Mouse (Mus musculus): ENCODE data around the gene Aicda. TPM values are rescaled to one million over a fixed set of nuclear protein-coding genes. Genes with fewer than 3 reads are reported as not detected.
"Not testable (repeated sequence)": the region's sequence is repeated elsewhere in the genome, so short reads cannot be mapped to it uniquely, and the experiment has no call there.

Aicda gene
- polyA plus RNA-seq, 1 experiment, result not detected

DNA sequence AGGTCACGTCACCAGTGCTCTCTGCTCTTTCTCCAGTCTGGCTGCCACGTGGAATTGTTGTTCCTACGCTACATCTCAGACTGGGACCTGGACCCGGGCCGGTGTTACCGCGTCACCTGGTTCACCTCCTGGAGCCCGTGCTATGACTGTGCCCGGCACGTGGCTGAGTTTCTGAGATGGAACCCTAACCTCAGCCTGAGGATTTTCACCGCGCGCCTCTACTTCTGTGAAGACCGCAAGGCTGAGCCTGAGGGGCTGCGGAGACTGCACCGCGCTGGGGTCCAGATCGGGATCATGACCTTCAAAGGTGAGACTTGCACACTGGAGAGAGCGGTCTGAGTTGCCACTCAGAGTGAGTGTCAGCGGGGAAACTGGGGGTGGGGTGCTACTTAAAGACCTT lies 7.4 kb downstream of the Aicda start:
- no peak overlapping the region for H3K27ac ChIP-seq (ENCODE audit: control insufficient read depth, insufficient read depth, low read depth, low read length, poor library complexity)
- TF ChIP-seq CTCF (IDR thresholded peaks at IDR 0.05; ENCODE audit: control insufficient read depth, insufficient read depth, low read length) (no peak), POLR2A (IDR thresholded peaks at IDR 0.05; ENCODE audit: borderline replicate concordance, control insufficient read depth, low read depth, low read length) (no peak)
- 77% methylated on average over 20 of the region's 20 CpGs for WGBS
- no peak overlapping the region for H3K4me3 ChIP-seq (replicated peaks; ENCODE audit: control insufficient read depth, low read depth, low read length)
- H3K4me1 ChIP-seq (ENCODE audit: control insufficient read depth, insufficient read depth, low read length), result peaks cover 2% of the 10 kb centered on the region; the same call in 1 of the 2 replicates

DNA sequence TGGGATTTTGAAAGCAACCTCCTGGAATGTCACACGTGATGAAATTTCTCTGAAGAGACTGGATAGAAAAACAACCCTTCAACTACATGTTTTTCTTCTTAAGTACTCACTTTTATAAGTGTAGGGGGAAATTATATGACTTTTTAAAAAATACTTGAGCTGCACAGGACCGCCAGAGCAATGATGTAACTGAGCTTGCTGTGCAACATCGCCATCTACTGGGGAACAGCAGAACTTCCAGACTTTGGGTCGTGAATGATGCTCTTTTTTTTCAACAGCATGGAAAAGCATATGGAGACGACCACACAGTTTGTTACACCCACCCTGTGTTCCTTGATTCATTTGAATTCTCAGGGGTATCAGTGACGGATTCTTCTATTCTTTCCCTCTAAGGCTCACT lies 8.9 kb downstream of the Aicda start:
- no peak overlapping the region for H3K27ac ChIP-seq (ENCODE audit: control insufficient read depth, insufficient read depth, low read depth, low read length, poor library complexity)
- TF ChIP-seq POLR2A (IDR thresholded peaks at IDR 0.05; ENCODE audit: borderline replicate concordance, control insufficient read depth, low read depth, low read length) (no peak), CTCF (IDR thresholded peaks at IDR 0.05; ENCODE audit: control insufficient read depth, insufficient read depth, low read length) (peak; percentile 82)
- 2% methylated on average over 6 of the region's 6 CpGs for WGBS
- H3K4me3 ChIP-seq (replicated peaks; ENCODE audit: control insufficient read depth, low read depth, low read length), result no peak overlapping the region
- H3K4me1 ChIP-seq (ENCODE audit: control insufficient read depth, insufficient read depth, low read length), result peaks cover 2% of the 10 kb centered on the region; the same call in 1 of the 2 replicates

DNA sequence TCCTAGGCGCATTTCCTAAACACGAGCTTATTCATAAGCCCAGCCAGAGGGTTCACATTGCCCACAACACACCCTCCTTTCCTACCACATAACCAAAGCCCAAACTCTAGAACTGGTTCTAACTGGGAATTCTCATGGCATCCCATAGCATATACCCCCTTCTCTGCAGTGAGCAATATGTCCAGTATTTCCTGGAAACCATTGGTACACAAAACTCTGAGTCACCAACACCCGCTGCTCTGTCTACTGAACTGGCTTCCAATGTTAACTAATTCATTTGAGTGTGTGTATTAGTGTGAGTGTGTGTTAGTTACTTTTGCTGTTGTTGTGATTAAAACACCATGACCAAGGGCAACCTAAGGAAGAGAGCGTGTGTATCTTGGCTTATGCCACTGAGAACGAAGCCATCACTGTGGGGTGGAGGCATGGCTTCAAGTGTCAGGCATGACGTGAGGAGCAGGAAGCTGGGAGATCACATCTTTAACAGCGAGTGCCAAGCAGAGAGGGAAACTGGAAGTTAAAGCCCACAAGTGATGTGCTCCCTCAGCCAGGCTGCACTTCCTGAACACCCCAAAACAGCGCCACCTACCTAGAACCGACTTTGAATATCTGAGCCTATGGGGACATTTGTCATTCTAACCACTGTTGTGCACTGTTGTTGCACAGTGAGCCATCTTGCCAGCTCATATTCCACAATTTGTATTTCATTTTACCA lies 11.6 kb downstream of the Aicda start:
- H3K27ac ChIP-seq (ENCODE audit: control insufficient read depth, insufficient read depth, low read depth, low read length, poor library complexity), result peak overlapping the region; percentile 10; the same call in 1 of the 2 replicates
- peaks cover 4% of the 10 kb centered on the region; the same call in 1 of the 2 replicates for H3K4me1 ChIP-seq (ENCODE audit: control insufficient read depth, insufficient read depth, low read length)
- H3K4me3 ChIP-seq (replicated peaks; ENCODE audit: control insufficient read depth, low read depth, low read length), result no peak overlapping the region
- TF ChIP-seq CTCF (IDR thresholded peaks at IDR 0.05; ENCODE audit: control insufficient read depth, insufficient read depth, low read length), result 0 out of 2 replicates have a peak, but pooled peaks have one; percentile 26
- no peak for TF ChIP-seq POLR2A (IDR thresholded peaks at IDR 0.05; ENCODE audit: borderline replicate concordance, control insufficient read depth, low read depth, low read length)
- WGBS, result 71% methylated on average over 9 of the region's 9 CpGs

DNA sequence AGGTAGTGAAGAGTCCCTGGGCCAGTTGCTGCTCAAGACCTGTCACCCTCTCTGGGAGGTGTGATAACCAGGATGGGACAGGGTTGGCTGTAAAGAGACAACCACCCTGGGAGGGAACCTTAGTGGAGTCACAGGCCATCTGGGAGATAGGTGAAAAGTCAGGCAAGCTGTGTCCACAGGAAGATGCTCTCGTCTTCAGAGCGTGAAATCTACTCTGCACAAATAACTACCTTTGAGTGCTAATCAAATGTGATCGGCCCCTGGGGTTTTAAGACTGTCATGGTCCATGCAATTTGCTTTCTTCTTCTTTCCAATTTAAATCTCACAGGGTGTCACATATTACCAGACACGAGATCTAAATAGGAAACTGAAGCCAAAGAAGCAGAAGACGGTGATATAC lies 15.5 kb downstream of the Aicda start:
- H3K4me3 ChIP-seq (replicated peaks; ENCODE audit: control insufficient read depth, low read depth, low read length), result peak overlapping the region; percentile 46
- H3K27ac ChIP-seq (ENCODE audit: control insufficient read depth, insufficient read depth, low read depth, low read length, poor library complexity), result peak overlapping the region; percentile 80
- peaks cover 8% of the 10 kb centered on the region for H3K4me1 ChIP-seq (ENCODE audit: control insufficient read depth, insufficient read depth, low read length)
- 78% methylated on average over 5 of the region's 5 CpGs for WGBS
- TF ChIP-seq POLR2A (IDR thresholded peaks at IDR 0.05; ENCODE audit: borderline replicate concordance, control insufficient read depth, low read depth, low read length) (no peak), CTCF (IDR thresholded peaks at IDR 0.05; ENCODE audit: control insufficient read depth, insufficient read depth, low read length) (no peak)

DNA sequence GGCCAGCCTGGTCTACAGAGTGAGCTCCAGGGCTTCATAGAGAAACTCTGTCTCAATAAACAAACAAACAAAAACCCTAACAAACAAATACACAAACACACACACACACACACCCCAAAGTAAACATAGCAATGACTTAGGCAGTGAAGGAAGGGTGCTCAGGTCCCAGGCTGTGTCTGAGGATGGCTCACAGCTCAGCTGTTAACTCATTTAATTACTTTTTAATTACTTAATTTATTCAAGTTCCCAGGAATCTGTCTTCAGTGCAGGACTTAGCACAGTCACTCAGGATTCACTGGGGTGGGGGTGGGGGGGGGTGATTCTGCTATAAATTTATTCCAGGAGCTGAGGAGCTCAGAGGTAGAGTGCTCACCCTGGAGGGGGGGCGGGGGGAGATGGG lies 16.2 kb downstream of the Aicda start:
- peak overlapping the region; percentile 65 for H3K27ac ChIP-seq (ENCODE audit: control insufficient read depth, insufficient read depth, low read depth, low read length, poor library complexity)
- peak overlapping the region; percentile 54 for H3K4me3 ChIP-seq (replicated peaks; ENCODE audit: control insufficient read depth, low read depth, low read length)
- H3K4me1 ChIP-seq (ENCODE audit: control insufficient read depth, insufficient read depth, low read length), result peaks cover 8% of the 10 kb centered on the region
- WGBS, result 87% methylated on average over 1 of the region's 1 CpGs
- no peak for TF ChIP-seq CTCF (IDR thresholded peaks at IDR 0.05; ENCODE audit: control insufficient read depth, insufficient read depth, low read length)
- no peak for TF ChIP-seq POLR2A (IDR thresholded peaks at IDR 0.05; ENCODE audit: borderline replicate concordance, control insufficient read depth, low read depth, low read length)

DNA sequence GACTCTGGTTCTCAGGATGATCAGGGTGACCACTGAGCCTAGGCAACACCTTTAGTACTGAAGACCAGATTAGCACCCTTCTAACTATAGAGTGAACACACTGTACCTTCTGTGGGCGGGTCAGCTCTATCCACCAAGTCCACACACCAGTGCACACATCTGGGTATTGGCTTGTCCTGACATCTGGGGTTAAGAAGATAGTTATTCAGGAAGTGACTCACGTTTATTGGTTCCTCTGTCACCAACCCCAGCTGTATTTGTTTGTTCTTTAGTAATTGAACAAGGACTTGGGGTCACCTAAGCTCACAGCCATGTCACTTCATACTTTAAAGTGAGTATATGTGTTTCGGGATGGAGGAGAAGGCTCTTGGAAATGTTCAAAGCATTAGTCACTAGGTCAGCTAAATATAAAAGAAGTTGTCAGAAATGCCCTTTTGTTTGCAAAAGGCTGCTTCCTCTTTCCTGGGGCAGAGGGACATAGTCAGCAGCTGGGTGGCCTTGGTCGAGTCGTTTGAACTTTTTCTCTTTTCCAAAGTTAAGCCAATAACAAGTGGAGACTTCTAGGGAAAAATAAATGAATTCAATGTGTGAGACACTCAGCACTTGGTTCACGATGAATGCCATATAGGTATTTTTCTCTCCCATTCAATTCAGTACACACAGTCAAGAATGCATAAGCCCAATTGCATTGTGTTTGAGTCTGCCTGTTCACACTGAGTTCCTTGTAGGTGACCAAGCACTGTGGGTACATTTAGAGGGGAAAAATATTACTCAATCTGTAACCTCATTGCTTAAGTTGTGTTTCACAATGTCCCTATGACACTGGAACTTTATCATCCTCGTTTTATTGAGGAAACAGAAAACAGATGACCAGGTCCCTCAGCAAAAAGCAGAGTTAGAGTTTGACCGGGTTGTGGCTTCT lies 17.4 kb downstream of the Aicda start:
- Histone ChIP-seq H3K27ac (ENCODE audit: control insufficient read depth, insufficient read depth, low read depth, low read length, poor library complexity) (peak overlapping the region; percentile 93; the same call in 1 of the 2 replicates), H3K4me1 (ENCODE audit: control insufficient read depth, insufficient read depth, low read length) (peaks cover 6% of the 10 kb centered on the region), H3K4me3 (replicated peaks; ENCODE audit: control insufficient read depth, low read depth, low read length) (peak overlapping the region; percentile 57)
- WGBS, result 14% methylated on average over 8 of the region's 8 CpGs
- TF ChIP-seq POLR2A (IDR thresholded peaks at IDR 0.05; ENCODE audit: borderline replicate concordance, control insufficient read depth, low read depth, low read length) (no peak), CTCF (IDR thresholded peaks at IDR 0.05; ENCODE audit: control insufficient read depth, insufficient read depth, low read length) (no peak)

DNA sequence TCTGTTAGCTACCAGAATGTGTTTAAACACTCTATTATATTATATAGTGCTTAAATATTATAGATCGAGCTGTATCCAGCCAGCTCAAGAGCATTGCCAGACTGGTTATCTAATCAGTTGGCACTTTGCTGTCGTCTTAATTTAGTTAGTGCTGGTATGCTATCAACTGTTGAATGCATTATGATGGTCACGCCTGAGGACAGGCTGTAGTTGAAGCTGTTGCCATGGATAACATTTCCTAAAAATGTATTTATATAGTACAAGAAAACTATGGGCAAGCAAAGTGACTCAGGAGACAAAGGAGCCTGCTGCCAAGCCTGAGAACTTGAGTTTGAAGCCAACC lies 18.0 kb downstream of the Aicda start:
- Histone ChIP-seq H3K4me3 (replicated peaks; ENCODE audit: control insufficient read depth, low read depth, low read length) (no peak overlapping the region), H3K27ac (ENCODE audit: control insufficient read depth, insufficient read depth, low read depth, low read length, poor library complexity) (peak overlapping the region; percentile 75; the same call in 1 of the 2 replicates), H3K4me1 (ENCODE audit: control insufficient read depth, insufficient read depth, low read length) (peaks cover 6% of the 10 kb centered on the region)
- WGBS, result 28% methylated on average over 3 of the region's 3 CpGs
- no peak for TF ChIP-seq CTCF (IDR thresholded peaks at IDR 0.05; ENCODE audit: control insufficient read depth, insufficient read depth, low read length)

DNA sequence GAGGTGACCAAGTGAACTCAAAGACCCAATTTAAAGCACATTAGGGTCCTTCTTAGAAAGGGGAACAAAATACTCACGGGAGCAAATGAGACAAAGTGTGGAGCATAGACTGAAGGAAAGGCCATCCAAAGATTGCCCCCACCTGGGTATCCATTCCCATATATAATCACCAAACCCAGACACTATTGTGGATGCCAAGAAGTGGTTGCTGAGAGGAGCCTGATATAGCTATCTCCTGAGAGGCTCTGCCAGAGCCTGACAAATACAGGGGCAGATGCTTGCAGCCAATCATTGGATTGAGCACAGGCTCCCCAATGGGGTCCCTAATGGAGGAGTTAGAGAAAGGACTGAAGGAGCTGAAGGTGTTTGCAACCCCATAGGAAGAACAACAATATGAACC lies 21.4 kb downstream of the Aicda start:
- H3K27ac ChIP-seq (ENCODE audit: control insufficient read depth, insufficient read depth, low read depth, low read length, poor library complexity); H3K4me1 ChIP-seq (ENCODE audit: control insufficient read depth, insufficient read depth, low read length); H3K4me3 ChIP-seq (replicated peaks; ENCODE audit: control insufficient read depth, low read depth, low read length): not testable (repeated sequence)
- WGBS, result 45% methylated on average over 1 of the region's 1 CpGs
